Mouse (Mus musculus) MEL (cell line): ENCODE results near the gene Gm42957. TPM values are rescaled to one million over a fixed set of nuclear protein-coding genes. Genes with fewer than 3 reads are reported as not detected.

Experiments used
- DNase-seq: peaks from one replicate; pipeline ENCODE4 v3.0.0; 2011; ENCODE audit warnings: low read depth, low spot score
- H3K27ac ChIP-seq: 2 replicates; pipeline ENCODE4 v1.5.1; 2012; ENCODE audit warnings: low read depth, mild to moderate bottlenecking, control low read depth, low read length, moderate library complexity; ENCODE audit not compliant: control insufficient read depth
- H3K27me3 ChIP-seq, 2 experiments: fragments of 150-350 bp in 1 of 2; sonication (generic) in 1 of 2; 2 replicates each; pipeline ENCODE4 v1.6.1; 2012; ENCODE audit warnings: low read length in 2 of 2, mild to moderate bottlenecking in 2 of 2, improper control_type of control experiment in 1 of 2, moderate library complexity in 1 of 2; ENCODE audit not compliant: insufficient read depth in 2 of 2, control insufficient read depth in 1 of 2
- H3K36me3 ChIP-seq, 2 experiments: 2 replicates each; pipeline ENCODE4 v1.6.1; 2012 to 2014; ENCODE audit warnings: low read length in 2 of 2, improper control_type of control experiment in 1 of 2, inconsistent platforms in 1 of 2, mild to moderate bottlenecking in 1 of 2; ENCODE audit not compliant: insufficient read depth in 2 of 2, control insufficient read depth in 1 of 2
- H3K4me1 ChIP-seq, 2 experiments: fragments of 150-350 bp in 1 of 2; sonication (generic) in 1 of 2; 2 replicates each; pipeline ENCODE4 v1.6.1; 2012; ENCODE audit warnings: low read length in 2 of 2, improper control_type of control experiment in 1 of 2, mild to moderate bottlenecking in 1 of 2; ENCODE audit not compliant: insufficient read depth in 2 of 2, control insufficient read depth in 1 of 2
- H3K4me3 ChIP-seq, 2 experiments: fragments of 150-350 bp in 1 of 2; sonication (generic) in 1 of 2; 2 replicates each; pipeline ENCODE4 v1.5.1; 2012; ENCODE audit warnings: low read depth in 2 of 2, low read length in 2 of 2, mild to moderate bottlenecking in 2 of 2, moderate library complexity in 2 of 2, control low read depth in 1 of 2, improper control_type of control experiment in 1 of 2; ENCODE audit not compliant: control insufficient read depth in 1 of 2, insufficient read depth in 1 of 2
- H3K79me2 ChIP-seq: 2 replicates; pipeline ENCODE4 v1.6.1; 2012; ENCODE audit warnings: mild to moderate bottlenecking, low read length, moderate library complexity; ENCODE audit not compliant: control insufficient read depth, poor library complexity, insufficient read depth
- H3K9ac ChIP-seq: 2 replicates; pipeline ENCODE4 v1.6.1; 2012; ENCODE audit warnings: low read depth, mild to moderate bottlenecking, control low read depth, low read length, moderate library complexity; ENCODE audit not compliant: control insufficient read depth, poor library complexity, severe bottlenecking
- H3K9me3 ChIP-seq: fragments of 150-350 bp; sonication (generic); replicated peaks from 2 replicates; pipeline ENCODE4 v1.6.1; 2012; ENCODE audit warnings: mild to moderate bottlenecking, low read length, improper control_type of control experiment, moderate library complexity; ENCODE audit not compliant: insufficient read depth
- BHLHE40 ChIP-seq: IDR thresholded peaks from 2 replicates; pipeline ENCODE4 v1.6.1; 2012; ENCODE audit warnings: low read depth, mild to moderate bottlenecking, inconsistent platforms, low read length, improper control_type of control experiment, borderline replicate concordance
- CHD1 ChIP-seq: IDR thresholded peaks from 2 replicates; pipeline ENCODE4 v1.6.1; 2012; ENCODE audit warnings: low read depth, mild to moderate bottlenecking, inconsistent platforms, low read length, improper control_type of control experiment
- CHD2 ChIP-seq: IDR thresholded peaks from 2 replicates; pipeline ENCODE4 v1.6.1; 2011; ENCODE audit warnings: low read length, improper control_type of control experiment
- CTCF ChIP-seq, 3 experiments: IDR thresholded peaks in 2 of 3; conservative IDR thresholded peaks in 1 of 3; 2 replicates each; pipeline ENCODE4 v1.5.1; 2011 to 2012; ENCODE audit warnings: low read length in 3 of 3, low read depth in 2 of 3, mild to moderate bottlenecking in 2 of 3, improper control_type of control experiment in 1 of 3, inconsistent platforms in 1 of 3, mixed read lengths in 1 of 3, moderate library complexity in 1 of 3; ENCODE audit not compliant: control insufficient read depth in 1 of 3, insufficient read depth in 1 of 3, poor library complexity in 1 of 3, severe bottlenecking in 1 of 3
- ELF1 ChIP-seq: IDR thresholded peaks from 2 replicates; pipeline ENCODE4 v1.6.1; 2014; ENCODE audit warnings: low read depth, mild to moderate bottlenecking, inconsistent platforms, low read length, improper control_type of control experiment, moderate library complexity
- EP300 ChIP-seq, 2 experiments: IDR thresholded peaks; 2 replicates each; pipeline ENCODE4 v1.6.1; 2011; ENCODE audit warnings: improper control_type of control experiment in 2 of 2, low read length in 2 of 2, low read depth in 1 of 2, mild to moderate bottlenecking in 1 of 2
- ETS1 ChIP-seq: IDR thresholded peaks from 2 replicates; pipeline ENCODE4 v1.6.1; 2012; ENCODE audit warnings: low read depth, mild to moderate bottlenecking, inconsistent platforms, low read length, improper control_type of control experiment, moderate library complexity
- GABPA ChIP-seq: IDR thresholded peaks from 2 replicates; pipeline ENCODE4 v1.6.1; 2012; ENCODE audit warnings: low read depth, mild to moderate bottlenecking, inconsistent platforms, low read length, improper control_type of control experiment, moderate library complexity
- GATA1 ChIP-seq: IDR thresholded peaks from 2 replicates; pipeline ENCODE4 v1.6.1; 2011; ENCODE audit warnings: low read depth, low read length, improper control_type of control experiment
- HCFC1 ChIP-seq: IDR thresholded peaks from 2 replicates; pipeline ENCODE4 v1.6.1; 2012; ENCODE audit warnings: low read depth, mild to moderate bottlenecking, inconsistent platforms, low read length, improper control_type of control experiment, moderate library complexity
- JUND ChIP-seq: IDR thresholded peaks from 2 replicates; pipeline ENCODE4 v1.6.1; 2011; ENCODE audit warnings: low read depth, mild to moderate bottlenecking, improper control_type of control experiment, low read length
- KAT2A ChIP-seq: conservative IDR thresholded peaks from 2 replicates; pipeline ENCODE4 v1.6.1; 2012; ENCODE audit warnings: low read depth, low read length, improper control_type of control experiment, inconsistent platforms
- MAFK ChIP-seq: IDR thresholded peaks from 2 replicates; pipeline ENCODE4 v1.6.1; 2011; ENCODE audit warnings: low read depth, mild to moderate bottlenecking, low read length, improper control_type of control experiment, borderline replicate concordance
- MAX ChIP-seq: IDR thresholded peaks from 2 replicates; pipeline ENCODE4 v1.6.1; 2011; ENCODE audit warnings: low read length, improper control_type of control experiment
- MAZ ChIP-seq: IDR thresholded peaks from 2 replicates; pipeline ENCODE4 v1.6.1; 2012; ENCODE audit warnings: low read depth, mild to moderate bottlenecking, inconsistent platforms, low read length, improper control_type of control experiment
- MEF2A ChIP-seq: IDR thresholded peaks from 2 replicates; pipeline ENCODE4 v1.6.1; 2014; ENCODE audit warnings: low read depth, mild to moderate bottlenecking, inconsistent platforms, low read length, improper control_type of control experiment; ENCODE audit not compliant: poor library complexity, insufficient replicate concordance, severe bottlenecking; ENCODE audit errors: extremely low read depth
- MXI1 ChIP-seq: IDR thresholded peaks from 2 replicates; pipeline ENCODE4 v1.6.1; 2011; ENCODE audit warnings: mild to moderate bottlenecking, low read depth, low read length, improper control_type of control experiment
- MYC ChIP-seq: IDR thresholded peaks from 2 replicates; pipeline ENCODE4 v1.6.1; 2011; ENCODE audit warnings: low read depth, mild to moderate bottlenecking, low read length, improper control_type of control experiment, moderate library complexity
- NELFE ChIP-seq: IDR thresholded peaks from 2 replicates; pipeline ENCODE4 v1.6.1; 2011; ENCODE audit warnings: low read depth, low read length, improper control_type of control experiment
- NRF1 ChIP-seq: IDR thresholded peaks from 2 replicates; pipeline ENCODE4 v1.6.1; 2014; ENCODE audit warnings: low read depth, mild to moderate bottlenecking, inconsistent platforms, low read length, improper control_type of control experiment, moderate library complexity; ENCODE audit not compliant: poor library complexity, insufficient read depth, severe bottlenecking
- POLR2AphosphoS2 ChIP-seq: IDR thresholded peaks from 2 replicates; pipeline ENCODE4 v1.6.1; 2011; ENCODE audit warnings: low read length, improper control_type of control experiment
- POLR2AphosphoS5 ChIP-seq: IDR thresholded peaks from 2 replicates; pipeline ENCODE4 v1.6.1; 2012; ENCODE audit warnings: low read depth, borderline replicate concordance, mild to moderate bottlenecking, inconsistent platforms, low read length, moderate library complexity, mixed read lengths
- RAD21 ChIP-seq: IDR thresholded peaks from 2 replicates; pipeline ENCODE4 v1.6.1; 2011; ENCODE audit warnings: mild to moderate bottlenecking, low read depth, low read length, improper control_type of control experiment
- RCOR1 ChIP-seq: IDR thresholded peaks from 2 replicates; pipeline ENCODE4 v1.6.1; 2012; ENCODE audit warnings: low read depth, mild to moderate bottlenecking, inconsistent platforms, low read length, improper control_type of control experiment
- SIN3A ChIP-seq: IDR thresholded peaks from 2 replicates; pipeline ENCODE4 v1.6.1; 2012; ENCODE audit warnings: low read length, improper control_type of control experiment, inconsistent platforms
- SMC3 ChIP-seq: IDR thresholded peaks from 2 replicates; pipeline ENCODE4 v1.6.1; 2011; ENCODE audit warnings: low read depth, low read length, improper control_type of control experiment
- TAL1 ChIP-seq: IDR thresholded peaks from 2 replicates; pipeline ENCODE4 v1.6.1; 2012; ENCODE audit warnings: mild to moderate bottlenecking, inconsistent platforms, low read length, moderate library complexity, mixed read lengths
- TBP ChIP-seq: IDR thresholded peaks from 2 replicates; pipeline ENCODE4 v1.8.0; 2011; ENCODE audit warnings: low read depth, low read length, improper control_type of control experiment
- TCF12 ChIP-seq: IDR thresholded peaks from 2 replicates; pipeline ENCODE4 v1.6.1; 2014; ENCODE audit warnings: low read depth, mild to moderate bottlenecking, inconsistent platforms, low read length, improper control_type of control experiment, moderate library complexity
- USF1 ChIP-seq: IDR thresholded peaks from 2 replicates; pipeline ENCODE4 v1.6.1; 2014; ENCODE audit warnings: low read depth, mild to moderate bottlenecking, inconsistent platforms, low read length, improper control_type of control experiment, moderate library complexity
- USF2 ChIP-seq, 2 experiments: IDR thresholded peaks; 2 replicates each; pipeline ENCODE4 v1.6.1; 2011 to 2012; ENCODE audit warnings: improper control_type of control experiment in 2 of 2, low read length in 2 of 2, borderline replicate concordance in 1 of 2, inconsistent platforms in 1 of 2, low read depth in 1 of 2, mild to moderate bottlenecking in 1 of 2; ENCODE audit not compliant: insufficient read depth in 1 of 2
- ZC3H11A ChIP-seq: IDR thresholded peaks from 2 replicates; pipeline ENCODE4 v1.6.1; 2012; ENCODE audit warnings: low read depth, mild to moderate bottlenecking, inconsistent platforms, low read length, improper control_type of control experiment
- ZKSCAN1 ChIP-seq: IDR thresholded peaks from 2 replicates; pipeline ENCODE4 v1.6.1; 2012; ENCODE audit warnings: low read depth, mild to moderate bottlenecking, inconsistent platforms, low read length, improper control_type of control experiment, moderate library complexity
- ZMIZ1 ChIP-seq: IDR thresholded peaks from 2 replicates; pipeline ENCODE4 v1.6.1; 2012; ENCODE audit warnings: low read depth, mild to moderate bottlenecking, inconsistent platforms, low read length, improper control_type of control experiment, moderate library complexity
- ZNF384 ChIP-seq: IDR thresholded peaks from 2 replicates; pipeline ENCODE4 v1.6.1; 2012; ENCODE audit warnings: low read depth, mild to moderate bottlenecking, inconsistent platforms, low read length, improper control_type of control experiment
- polyA plus RNA-seq, 2 experiments: library from polyadenylated mRNA; stranded (reverse) in 1 of 2; unstranded in 1 of 2; fragments of >175 nt in 1 of 2; fragments of >200 nt in 1 of 2; gene quantifications; 2 replicates each; pipeline versions ENCODE4 v1.2.1 to v1.2.4; 2012; ENCODE audit warnings: low replicate concordance in 2 of 2, low read depth in 1 of 2; ENCODE audit not compliant: insufficient read length in 2 of 2, insufficient read depth in 1 of 2, missing spikeins in 1 of 2
- total RNA-seq: library from RNA; depleted of rRNA; stranded (reverse); fragments of 300-350 nt; gene quantifications from 2 replicates; pipeline ENCODE4 v1.2.3, GENCODE M21; 2012

Gene Gm42957
- total and polyA plus RNA-seq, 3 experiments: 0.06 to 0.19 TPM; not detected in 1

DNA sequence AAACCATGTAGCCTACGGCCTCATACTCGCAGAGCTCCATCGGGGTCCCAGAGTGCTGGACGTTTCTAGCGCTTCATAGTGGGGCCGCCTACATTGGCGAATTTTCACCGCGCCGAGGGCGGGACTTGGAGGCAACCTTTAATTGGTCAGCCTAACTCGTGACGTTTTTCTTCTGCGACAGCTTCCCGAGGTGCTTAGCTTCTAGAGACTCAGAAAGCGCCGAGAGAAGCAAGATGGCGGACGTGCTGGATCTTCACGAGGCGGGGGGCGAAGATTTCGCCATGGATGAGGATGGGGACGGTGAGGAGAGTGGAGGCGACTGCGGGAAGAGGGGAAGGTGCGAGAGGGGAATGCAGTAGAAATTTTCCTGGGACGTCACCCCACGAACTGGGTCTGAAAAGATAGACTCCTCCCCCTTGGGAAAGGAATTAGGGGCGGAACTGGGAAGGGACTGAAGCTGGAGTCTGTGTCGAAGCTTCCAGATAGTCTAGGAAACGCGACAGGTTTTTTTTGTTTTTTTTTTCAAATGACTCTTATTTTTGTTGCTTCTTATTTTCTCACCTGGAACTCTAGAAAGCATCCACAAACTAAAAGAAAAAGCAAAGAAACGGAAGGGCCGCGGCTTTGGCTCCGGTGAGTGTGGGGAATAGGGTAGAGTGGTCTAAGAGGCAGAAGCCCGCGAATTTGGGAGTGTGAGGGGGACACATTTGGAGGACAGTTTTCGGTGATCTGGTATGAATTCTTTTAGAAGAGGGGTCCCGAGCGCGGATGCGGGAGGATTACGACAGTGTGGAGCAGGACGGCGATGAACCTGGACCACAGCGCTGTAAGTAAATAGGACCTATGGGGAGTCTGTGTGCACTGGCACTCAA, 5.3 kb upstream of the Gm42957 start, which contains the start of gene Rbm8a:
Gene Rbm8a, plus strand, starts transcription at position 205 of the 872 bp plus-strand sequence.
- Histone ChIP-seq H3K9me3 (no peaks in the 10 kb centered on the region), H3K27ac (peak within 1 kb of the TSS; percentile 65), H3K79me2 (peaks cover 31% of the 10 kb centered on the region), H3K4me3 (peak within 1 kb of the TSS; percentile 76 to 78), H3K36me3 (peaks cover 16 to 35% of the 10 kb centered on the region in 2 experiments), H3K9ac (peak within 1 kb of the TSS; percentile 80), H3K4me1 (peaks cover 12 to 21% of the 10 kb centered on the region in 2 experiments), H3K27me3 (no peaks in the 10 kb centered on the region)
- DNase-seq: peak; percentile 100
- TF ChIP-seq CHD2 (no peak; the same call in 1 of the 2 replicates), MAFK (no peak), ZNF384 (no peak), ZKSCAN1 (no peak), EP300 (IDR thresholded peaks at IDR 0.05; ENCODE audit: low read depth in 1 of 2, low read length in 2 of 2) (no peak; a peak in 1 of 4 replicates), USF2 (IDR thresholded peaks at IDR 0.05; ENCODE audit: borderline replicate concordance in 1 of 2, insufficient read depth in 1 of 2, low read depth in 1 of 2, low read length in 2 of 2) (no peak), USF1 (peak; percentile 43; the same call in 1 of the 2 replicates), NRF1 (no peak), HCFC1 (peak; percentile 96), BHLHE40 (no peak), TAL1 (no peak), ELF1 (peak; percentile 76), ETS1 (no peak; the same call in 1 of the 2 replicates), MEF2A (no peak), RAD21 (no peak), GABPA (peak; percentile 53; the same call in 1 of the 2 replicates), CTCF (IDR thresholded peaks at IDR 0.05 in 2 of 3, conservative IDR thresholded peaks at IDR 0.05 in 1 of 3; ENCODE audit: control insufficient read depth in 1 of 3, insufficient read depth in 1 of 3, low read depth in 2 of 3, low read length in 3 of 3, poor library complexity in 1 of 3, severe bottlenecking in 1 of 3) (no peak), SIN3A (peak; percentile 99), POLR2AphosphoS5 (peak; percentile 87), TCF12 (peak; percentile 87), RCOR1 (peak; percentile 42; the same call in 1 of the 2 replicates), GATA1 (no peak), MXI1 (peak; percentile 97), MAX (peak; percentile 68), ZC3H11A (0 out of 2 replicates have a peak, but pooled peaks have one; percentile 29), MYC (peak; percentile 83; the same call in 1 of the 2 replicates), TBP (peak; percentile 97), NELFE (peak; percentile 99), ZMIZ1 (peak; percentile 98), CHD1 (peak; percentile 83; the same call in 1 of the 2 replicates), MAZ (0 out of 2 replicates have a peak, but pooled peaks have one; percentile 42), KAT2A (peak; percentile 81), JUND (peak; percentile 55; the same call in 1 of the 2 replicates), POLR2AphosphoS2 (peak; percentile 100), SMC3 (no peak)
